Mouse (Mus musculus) urinary bladder, postnatal 36 days (tissue): Measurements from ENCODE around the gene Rapgef1.
"Not testable (repeated sequence)": the region's sequence is repeated elsewhere in the genome, so short reads cannot be mapped to it uniquely, and the experiment has no call there.

Experiments used
- DNase-seq, 2 experiments: peaks; one replicate each; pipeline ENCODE4 v3.0.0; 2022; ENCODE audit warnings: low spot score in 2 of 2, mixed read lengths in 1 of 2

Gene Rapgef1

DNA sequence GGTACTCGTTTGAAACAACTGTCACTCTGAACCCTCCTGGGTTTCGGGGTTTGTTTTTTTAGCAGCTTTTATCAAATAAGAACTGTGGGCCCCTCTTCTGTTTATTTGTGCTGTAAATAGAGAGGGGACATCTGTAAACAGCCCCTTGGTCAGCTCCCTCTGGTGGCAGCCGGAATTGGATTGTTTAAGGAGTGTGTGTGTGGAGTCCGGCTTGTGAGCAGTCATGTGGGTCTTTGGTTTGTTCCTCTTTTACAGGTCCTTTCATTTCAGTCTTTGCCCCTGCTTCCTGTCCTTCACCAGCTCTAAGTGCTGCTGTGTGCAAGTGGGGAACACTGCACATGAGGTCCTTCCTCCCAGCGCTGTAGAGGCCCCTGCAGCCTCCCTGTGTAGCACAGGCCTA lies 119.8 kb downstream of the Rapgef1 start:
- no peak for DNase-seq

DNA sequence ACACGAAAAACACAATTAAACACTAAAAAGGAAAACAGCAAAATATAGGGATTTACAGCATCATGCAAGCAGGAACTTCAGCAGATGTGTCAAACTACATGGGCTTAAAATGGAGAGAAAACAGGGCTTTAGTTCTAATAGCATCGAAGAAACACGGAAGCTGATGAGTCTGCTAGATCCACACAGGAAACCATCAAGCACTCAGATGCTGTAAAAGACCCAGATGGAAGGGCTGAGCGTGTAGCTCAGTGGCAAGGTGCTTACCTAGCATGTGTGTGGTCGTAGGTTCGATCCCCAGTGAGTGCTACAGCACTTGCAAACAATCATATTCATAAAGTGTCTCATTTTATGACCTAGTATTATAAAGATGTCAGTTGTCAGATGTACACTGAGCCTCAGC lies 121.7 kb downstream of the Rapgef1 start:
- no peak for DNase-seq

DNA sequence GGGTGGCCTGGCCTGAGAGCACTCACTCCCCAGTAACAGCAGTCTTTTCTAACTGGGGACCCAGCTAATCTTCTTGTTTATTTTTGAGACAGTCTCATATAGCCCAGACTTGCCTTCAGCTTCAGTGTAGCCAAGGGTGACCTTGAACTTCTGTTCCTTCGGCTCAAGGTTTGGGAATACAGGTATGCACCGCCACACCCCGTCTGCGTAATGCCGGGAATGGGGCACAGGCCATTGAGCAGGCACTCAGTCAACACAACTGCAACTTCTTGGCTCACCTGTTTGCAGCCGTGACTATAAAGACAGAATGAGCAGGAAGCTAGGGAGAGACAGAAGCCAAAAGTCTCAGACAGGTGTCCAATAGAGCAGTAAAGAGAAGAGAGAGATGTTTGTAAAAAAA lies 124.7 kb downstream of the Rapgef1 start:
- no peak for DNase-seq

DNA sequence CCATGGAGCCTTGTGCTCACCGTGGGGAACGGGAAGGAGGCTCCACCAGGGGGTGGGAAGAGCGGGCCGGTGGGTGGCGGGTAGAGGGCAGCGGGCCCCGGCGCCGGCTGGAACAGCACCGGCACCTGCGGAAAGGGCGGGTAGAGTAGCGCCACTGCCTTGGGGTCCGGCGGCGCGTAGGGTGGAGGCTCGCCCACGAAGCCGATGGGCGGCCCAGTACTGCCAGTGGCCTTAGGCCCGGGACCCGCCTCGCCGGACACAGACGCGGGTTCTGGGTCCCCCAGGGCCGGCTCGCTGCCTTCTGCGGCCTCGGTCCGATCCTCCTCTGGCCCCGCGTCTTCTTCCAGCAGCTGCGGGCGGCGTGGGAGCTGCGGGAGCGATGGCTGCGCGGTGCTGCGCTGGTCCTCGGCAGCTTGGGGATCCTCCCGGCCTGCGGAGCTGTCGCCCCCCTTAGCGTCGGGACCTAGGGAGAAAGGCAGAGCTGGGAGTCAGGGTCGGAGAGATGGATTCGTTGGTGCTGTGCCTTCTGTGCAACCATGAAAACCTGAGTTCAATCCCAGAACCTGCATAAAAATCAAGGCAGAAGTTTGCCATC lies 127.8 kb downstream of the Rapgef1 start:
- DNase-seq, result no peak

DNA sequence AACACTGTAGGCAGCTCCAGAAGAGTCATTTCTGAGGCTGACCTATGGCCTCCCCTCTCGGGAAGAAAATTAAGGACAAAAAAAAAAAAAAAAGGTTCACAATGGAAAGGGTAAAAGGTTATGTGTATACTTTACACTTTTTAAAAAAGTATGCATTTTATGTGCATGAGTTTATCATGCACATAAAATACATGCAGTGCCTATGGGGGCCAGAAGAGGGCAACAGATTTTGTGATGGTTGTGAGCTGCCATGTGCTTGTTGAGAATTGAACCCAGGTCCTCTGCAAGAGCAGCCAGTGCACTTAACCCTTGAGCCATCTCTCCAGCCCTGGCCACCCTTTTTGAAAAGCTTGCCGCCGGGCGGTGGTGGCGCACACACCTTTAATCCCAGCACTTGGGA lies 128.3 kb downstream of the Rapgef1 start:
- no peak for DNase-seq

DNA sequence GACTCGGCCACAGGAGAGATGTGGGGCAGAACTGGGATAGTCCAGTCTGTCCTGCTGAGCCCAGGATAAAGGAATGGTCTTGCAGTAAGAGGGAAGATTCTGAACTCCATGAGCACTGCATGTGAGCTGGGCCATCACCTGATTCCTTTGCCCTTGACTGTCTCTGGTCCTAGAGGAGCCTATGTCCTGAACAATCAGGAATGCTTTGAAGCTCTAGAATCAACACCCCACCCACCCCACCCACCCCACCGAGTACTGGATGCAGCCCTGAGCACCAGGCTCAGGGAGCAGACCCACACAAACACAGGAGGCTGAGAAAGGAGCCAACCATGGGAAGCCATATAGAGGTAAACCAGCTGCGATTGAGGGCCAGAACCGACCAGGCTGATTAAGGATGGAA lies 129.0 kb downstream of the Rapgef1 start:
- DNase-seq, result no peak

DNA sequence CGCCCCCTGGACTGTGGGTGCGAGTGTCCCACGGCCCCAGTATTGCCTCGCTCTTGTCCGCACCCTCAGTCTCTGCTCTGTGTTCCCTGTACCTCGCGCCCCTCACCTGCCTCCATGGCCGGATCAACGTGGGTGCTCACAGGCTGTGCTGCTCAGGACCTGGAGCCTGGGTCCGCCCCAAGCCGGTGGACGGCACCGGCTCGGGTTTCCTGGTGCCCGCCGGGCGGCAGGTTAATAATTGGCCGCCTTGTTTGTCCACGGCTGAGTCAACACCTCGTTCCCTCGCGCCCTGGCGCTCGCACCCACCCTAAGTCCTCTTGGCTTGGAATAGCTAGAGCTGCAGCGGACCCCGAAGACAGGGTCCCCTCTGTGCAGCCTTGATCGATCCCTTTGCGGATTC lies 132.0 kb downstream of the Rapgef1 start, which contains the start of gene Gm13420:
Gene Gm13420, minus strand, starts transcription at position 189 of the 400 bp plus-strand sequence.
- peak in 1 of 2 experiments; percentile 36 for DNase-seq

DNA sequence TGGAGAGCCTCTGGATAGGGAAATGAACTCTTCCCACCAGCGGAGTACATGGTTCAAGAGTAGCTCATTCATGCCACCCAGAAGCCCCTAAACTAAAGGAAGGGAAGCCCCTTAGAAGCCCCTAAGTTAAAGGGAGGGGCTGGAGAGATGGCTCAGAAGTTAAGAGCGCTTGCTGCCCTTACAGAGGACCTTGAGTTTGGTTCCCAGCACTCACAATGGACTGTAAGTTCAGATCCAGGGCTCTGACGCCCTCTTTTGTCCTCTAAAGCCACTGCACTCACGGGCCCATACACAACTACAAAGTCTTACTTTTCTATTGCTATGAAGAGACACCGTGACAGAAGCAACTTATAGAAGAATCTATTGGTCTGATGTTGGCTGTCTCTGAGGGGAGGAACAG lies 132.9 kb downstream of the Rapgef1 start:
- DNase-seq, result no peak

DNA sequence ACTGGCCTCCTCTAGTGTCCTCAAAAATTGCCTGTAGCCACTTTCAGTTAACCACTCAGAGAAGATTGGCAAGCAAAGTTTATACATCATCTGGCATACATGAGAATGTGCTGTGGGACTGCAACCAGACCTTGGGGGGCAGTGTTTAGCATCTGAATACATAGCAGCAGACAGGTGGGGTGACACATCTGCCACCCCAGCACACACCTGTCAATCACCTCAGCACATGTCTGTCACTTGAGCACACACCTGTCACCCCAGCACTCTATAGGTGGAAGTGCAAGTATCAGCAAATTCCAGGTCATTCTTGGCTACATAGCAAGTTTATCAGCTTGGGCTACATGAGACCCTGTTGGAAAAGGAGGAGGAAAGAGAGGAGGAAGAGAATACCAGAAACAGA lies 136.2 kb downstream of the Rapgef1 start:
- DNase-seq, result no peak

DNA sequence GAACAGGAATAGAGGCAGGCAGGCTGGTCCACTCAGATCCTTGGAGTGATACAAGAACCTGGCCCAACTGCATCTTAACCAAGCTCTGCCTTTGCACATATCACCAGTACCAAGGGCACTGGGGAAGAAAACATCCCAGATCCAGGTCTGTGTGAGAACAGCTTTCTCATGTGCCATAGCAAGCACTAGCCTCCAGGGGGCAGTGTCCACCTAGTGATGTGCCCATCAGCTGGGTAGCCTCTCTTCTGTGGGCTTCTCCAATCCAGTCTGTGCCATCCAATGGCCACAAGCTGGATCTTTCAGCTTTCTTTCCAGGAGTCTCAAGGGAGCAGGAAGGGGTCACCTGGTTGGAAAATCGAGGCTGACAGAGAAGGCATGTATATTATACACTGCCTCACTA lies 145.3 kb downstream of the Rapgef1 start:
- peak; percentile 57 to 70 for DNase-seq

DNA sequence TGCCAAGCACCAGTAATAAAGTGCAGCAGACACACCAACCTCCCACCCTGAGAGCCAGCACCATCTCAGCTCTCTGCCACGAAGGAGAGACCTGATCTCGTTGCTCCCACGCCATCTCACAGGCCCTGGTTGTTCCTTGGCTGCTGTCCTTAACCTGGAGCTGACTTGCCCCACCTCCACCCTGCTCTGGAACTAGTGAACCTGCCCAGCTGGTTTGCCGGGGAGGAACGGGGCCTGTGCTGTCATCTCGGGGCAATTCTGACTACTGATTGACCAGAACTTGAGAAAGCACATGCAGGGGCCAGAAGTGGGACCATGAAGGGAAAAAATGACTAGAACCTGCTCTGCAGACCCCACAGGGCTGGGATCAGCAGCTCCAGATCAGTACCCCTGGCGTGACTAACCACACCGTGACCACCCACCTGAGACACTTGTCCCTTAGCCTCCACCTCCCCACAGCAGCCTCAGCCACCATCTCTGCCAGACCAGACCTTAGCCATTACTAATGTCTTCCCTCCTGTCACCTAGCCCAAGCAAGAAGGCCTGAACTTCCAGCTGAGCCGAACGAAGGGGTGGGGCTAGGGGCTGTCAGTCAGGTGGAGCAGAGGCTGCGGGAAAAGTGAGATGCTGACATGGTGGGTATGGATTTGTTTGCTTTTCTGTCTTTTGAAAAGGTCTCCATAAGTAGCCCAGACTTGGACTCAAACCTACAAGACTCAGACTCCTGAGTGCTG lies 148.6 kb downstream of the Rapgef1 start:
- DNase-seq, result peak; percentile 67 to 78

DNA sequence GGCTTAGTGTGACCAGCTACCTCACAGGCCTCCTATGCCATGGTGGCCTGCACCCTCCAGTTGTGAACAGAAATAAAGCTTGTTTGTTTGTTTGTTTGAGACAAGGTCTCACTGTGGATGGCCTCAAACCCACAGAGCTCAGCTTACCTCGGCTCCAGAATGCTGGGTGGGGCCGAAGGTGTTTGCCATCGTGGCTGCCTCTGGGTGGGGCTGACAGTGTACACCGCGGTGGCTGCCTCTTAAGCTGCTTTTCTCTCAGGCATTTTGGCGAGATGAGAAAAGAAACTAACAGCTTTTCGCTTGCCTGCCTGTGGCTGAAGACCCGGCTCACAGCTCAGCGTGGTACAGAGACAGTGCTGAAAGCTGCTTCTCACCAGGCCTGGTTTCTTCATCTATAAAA lies 149.4 kb downstream of the Rapgef1 start:
- peak in 1 of 2 experiments; percentile 17 for DNase-seq

DNA sequence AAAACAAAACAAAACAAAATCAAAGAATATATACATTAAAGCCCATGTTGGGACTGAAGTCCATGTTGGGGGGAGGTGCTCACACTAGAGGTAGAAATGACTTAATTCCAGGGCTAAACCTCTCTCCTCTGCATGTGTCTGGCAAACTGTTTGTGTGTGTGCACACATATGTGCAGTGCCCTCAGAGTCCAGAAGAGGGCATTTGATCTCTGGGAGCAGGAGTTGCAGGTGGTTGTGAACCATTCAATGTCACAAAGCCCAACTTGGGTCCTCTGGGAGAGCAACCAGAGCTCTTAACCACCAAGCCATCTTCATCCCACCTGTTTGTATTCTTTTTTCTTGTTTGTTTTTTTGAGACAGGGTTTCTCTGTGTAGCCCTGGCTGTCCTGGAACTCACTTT lies 150.6 kb downstream of the Rapgef1 start:
- no peak for DNase-seq

DNA sequence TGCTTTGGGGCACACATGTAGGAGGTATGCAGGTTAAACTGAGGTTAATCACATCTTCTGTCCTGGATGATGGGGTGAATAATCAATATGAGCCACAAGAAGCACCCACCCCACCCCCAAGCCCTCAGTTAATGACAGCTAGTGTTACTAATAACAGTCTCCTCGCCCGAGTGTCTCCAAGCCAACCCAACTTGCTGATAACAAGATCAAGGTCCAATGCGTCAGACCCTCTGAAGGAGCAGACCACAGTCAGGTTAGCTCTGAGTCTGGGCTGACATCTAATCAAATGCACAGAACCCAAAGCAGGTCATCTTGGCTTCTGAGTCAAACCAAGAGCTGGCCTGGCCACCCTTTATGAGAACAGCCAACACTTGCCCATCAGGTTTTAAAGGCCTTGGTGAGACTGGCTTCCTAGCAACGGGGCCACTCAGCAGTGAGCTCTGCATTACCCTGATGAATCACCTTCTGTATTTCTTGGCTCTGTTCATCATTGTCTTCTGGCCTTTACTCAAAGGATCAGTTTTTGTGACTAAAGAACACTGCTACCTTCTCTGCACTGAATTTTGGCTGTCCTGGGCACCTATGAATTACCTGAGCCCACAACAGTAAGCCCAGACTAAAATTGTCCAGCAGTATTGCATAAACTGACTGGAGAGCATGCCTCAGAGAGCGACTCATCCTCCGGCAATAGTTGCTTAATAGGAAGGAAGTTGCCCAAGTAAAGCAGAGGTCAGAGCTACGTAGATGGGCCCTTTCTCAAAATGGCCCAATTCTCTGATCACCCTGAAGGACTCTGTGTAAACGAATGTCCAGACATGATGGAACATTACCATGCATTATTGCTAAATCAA lies 152.3 kb downstream of the Rapgef1 start:
- peak; percentile 10 to 36 for DNase-seq

DNA sequence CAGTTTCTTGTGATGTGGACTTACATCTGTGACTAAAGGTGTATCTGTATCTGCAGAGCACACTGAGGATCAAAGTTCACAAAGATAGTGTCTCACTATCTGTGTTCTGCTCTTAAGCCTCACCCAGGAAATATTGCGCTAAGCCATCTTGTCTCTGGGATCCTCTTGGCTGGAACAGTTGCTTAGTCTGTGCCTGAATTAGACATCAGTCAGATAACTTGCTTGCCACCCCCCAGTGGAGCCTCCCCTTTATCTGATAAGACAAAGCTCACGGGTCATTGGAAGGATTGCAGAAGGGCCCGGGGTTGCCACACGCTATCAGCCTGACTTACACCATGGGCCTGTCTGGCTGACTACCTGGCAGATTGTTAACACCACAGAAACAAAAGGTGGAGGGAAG lies 153.8 kb downstream of the Rapgef1 start:
- no peak for DNase-seq

DNA sequence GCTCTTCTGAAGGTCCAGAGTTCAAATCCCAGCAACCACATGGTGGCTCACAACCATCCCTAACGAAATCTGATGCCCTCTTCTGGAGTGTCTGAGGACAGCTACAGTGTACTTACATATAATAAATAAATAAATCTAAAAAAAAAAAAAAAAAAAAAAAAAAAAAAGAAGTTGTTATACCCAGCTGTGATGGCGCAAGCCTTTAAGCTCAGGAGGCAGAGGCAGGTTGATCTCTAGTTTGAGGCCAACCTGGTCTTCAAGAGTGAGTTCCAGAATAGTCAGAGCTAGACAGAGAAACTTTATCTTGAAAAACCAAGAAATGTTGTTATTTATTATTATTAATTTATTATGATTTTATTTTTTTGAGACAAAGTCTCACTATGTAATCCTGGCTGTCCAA lies 161.7 kb downstream of the Rapgef1 start:
- DNase-seq, result not testable (repeated sequence)

DNA sequence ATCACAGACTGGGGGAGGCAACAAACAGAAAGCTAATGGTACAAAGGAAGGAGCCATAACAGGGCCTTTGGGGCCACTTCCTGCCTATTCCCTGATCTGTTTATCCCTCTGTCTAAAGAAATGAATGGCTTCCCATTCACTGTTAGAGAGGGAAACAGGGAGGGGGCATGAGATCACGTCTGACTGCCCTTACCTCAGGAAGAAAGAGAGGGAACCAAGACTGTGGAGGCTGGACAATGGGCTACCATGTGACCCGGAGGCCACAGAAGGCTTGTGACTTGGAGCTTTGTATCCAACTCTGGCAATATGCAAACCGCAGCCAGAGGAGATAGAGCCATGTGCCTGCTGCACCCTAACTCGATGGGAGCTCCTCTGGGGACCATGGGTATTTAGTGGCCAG lies 164.8 kb downstream of the Rapgef1 start:
- DNase-seq, result no peak

DNA sequence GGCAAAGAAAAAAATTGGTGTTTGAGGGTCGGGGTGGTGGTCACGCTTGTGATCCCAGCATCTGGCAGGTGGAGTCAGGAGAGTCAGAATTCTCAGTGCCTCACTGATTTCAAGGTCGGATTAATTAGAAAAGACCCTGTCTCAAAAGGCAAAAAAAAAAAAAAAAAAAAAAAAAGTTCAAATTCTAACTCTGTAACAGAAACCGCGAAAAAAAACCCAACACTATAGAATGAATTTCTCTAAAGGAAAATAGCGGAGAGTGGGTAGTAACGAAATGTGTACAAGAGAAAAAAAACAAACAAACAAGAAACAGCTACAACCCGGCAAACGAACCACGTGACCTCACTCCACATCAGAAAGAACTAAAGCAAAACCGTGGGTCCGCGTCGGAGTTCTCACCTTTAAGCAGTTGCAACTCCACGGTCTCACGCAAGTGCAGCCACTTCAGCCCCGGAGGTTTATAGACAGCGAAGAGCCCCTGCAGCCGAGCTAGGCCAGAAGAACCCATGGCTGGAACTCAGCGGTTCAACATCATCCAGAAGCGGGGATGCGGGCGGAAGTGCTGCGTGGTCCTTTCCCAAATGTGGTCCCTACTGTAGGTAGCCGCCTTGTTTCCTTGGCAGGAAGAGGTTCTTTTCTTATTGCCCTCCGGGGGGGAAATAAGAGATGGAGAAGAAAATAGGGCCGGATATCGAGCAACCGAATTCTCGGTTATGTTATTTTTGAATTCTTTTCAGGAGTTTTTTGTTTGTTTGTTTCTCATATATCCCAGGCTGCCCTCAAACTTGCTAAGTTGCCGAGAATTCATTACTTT lies 167.8 kb downstream of the Rapgef1 start, which contains the start of gene Coq4:
Gene Coq4, plus strand, starts transcription at position 390 of the 814 bp plus-strand sequence.
- peak; percentile 87 for DNase-seq

DNA sequence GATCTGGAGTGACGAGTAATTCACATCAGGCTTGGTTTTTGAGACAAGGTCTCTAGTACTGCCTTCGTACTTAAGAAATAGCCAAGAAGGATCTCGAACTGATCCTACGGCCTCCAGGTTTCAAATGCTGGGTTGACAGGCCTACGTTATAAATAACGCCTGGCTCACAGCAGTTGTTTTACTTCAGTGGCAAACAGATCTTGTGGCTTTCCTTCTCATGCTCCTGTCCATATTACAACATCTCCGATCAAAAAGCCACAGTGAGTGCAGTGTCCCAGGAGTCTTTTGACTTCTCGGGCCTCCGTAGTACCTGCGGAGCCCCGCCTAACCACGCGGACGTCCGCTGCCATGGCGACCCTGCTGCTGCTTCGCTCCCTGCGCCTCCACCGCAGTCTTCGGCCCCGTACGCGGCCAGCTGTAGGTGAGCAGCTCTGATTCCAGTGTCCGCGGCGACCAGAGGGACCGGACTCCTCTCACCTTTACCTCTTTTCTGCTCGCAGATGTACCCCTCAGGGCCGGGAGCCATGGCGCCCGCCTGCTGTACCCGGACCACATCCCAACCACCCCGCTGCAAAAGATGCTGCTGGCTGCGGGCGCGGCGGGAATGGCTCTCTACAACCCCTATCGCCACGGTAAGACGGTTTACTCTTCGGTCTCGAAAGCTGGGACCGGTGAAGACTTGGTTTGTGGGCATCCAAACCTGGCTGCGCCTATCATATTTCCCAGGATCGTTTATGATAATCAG lies 168.6 kb downstream of the Rapgef1 start, which contains the start of gene Trub2:
Gene Trub2, minus strand, starts transcription at position 566 of the 745 bp plus-strand sequence.
- peak; percentile 79 to 84 for DNase-seq
